Mouse (Mus musculus) left cerebral cortex, postnatal 4 days (tissue): ENCODE measurements at regions not wholly inside any gene's neighbourhood (a gene's known extent, or its start where the extent isn't known, plus 50 kb on each side); places are given as distances from the start of the nearest gene placed in this dataset.

Experiments used
- DNase-seq: peaks from one replicate; pipeline ENCODE4 v3.0.0-alpha.2; 2022
- intact Hi-C: fragments of 180-260 bp; cut with DNase I; formaldehyde crosslinking; loops from one replicate; pipeline ENCODE4 v1.15.1; 2025

DNA sequence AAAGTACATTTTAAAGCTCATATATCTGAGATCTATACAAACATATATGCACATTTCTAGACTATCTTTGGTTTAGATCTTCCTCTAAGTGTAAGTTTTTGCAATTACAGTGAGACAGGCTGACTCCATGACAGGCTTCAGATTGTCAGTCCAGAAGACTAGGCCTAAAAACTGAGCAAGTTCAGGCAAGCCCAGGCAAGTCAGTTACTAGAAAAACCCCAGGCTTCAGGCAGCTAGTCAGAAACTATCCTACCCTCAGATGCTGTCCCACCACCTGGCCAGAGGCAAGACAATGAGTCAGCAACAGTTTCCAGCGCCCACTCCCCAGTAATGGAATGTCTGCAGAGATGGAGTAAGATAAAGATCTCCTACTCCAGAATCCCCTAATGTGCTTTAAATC lies 53.4 kb upstream of the Qrfpr start:
- intact Hi-C loops: no loop called here
- no peak for DNase-seq
